Mouse (Mus musculus) forebrain, embryonic 15.5 days (tissue): Measurements from ENCODE around the gene Psma6. TPM values are rescaled to one million over a fixed set of nuclear protein-coding genes. Genes with fewer than 3 reads are reported as not detected.

ENCODE experiments used
- polyA plus RNA-seq: library from polyadenylated mRNA; unstranded; fragments of >200 nt; fragmentation: Nextera tagmentation; extraction: Ambion mirVana; gene quantifications from 2 replicates; pipeline ENCODE4 v1.2.1, GENCODE M21; 2015

Gene Psma6
- polyA plus RNA-seq, 1 experiment from 2014 or later = 446 TPM

Other genes with a start within 250 kb of the Psma6 start
- 68.3 and 71.9 TPM in 2 replicates for gene Srp54b, start 229.1 kb upstream of the Psma6 start, polyA plus RNA-seq
- gene 1700047I17Rik2, start 184.6 kb upstream of the Psma6 start, polyA plus RNA-seq = not detected in 2 replicates
- gene Srp54c, start 154.1 kb upstream of the Psma6 start, polyA plus RNA-seq = 80.4 and 83.1 TPM in 2 replicates
- gene 1110008L16Rik, start 84.6 kb upstream of the Psma6 start, polyA plus RNA-seq = 10.7 and 12.2 TPM in 2 replicates
- gene Ppp2r3c, start 81.2 kb upstream of the Psma6 start, polyA plus RNA-seq = 23.1 and 23.7 TPM in 2 replicates
- gene Nfkbia, start 108.4 kb downstream of the Psma6 start, polyA plus RNA-seq = 56.2 and 59.4 TPM in 2 replicates
- not detected in 2 replicates for gene Aldoart2, start 181.0 kb downstream of the Psma6 start, polyA plus RNA-seq
- 2.1 and 2.5 TPM in 2 replicates for gene Insm2, start 215.2 kb downstream of the Psma6 start, polyA plus RNA-seq